Mouse (Mus musculus) limb, embryonic 15.5 days (tissue): Measurements from ENCODE around the gene Rpgrip1l. TPM values are rescaled to one million over a fixed set of nuclear protein-coding genes. Genes with fewer than 3 reads are reported as not detected.
A peak's percentile ranks its signal among the peaks of the same experiment; 100 is the strongest.

Experiments used
- ATAC-seq: fragments of 200-750 bp; cut with Nextera tagmentation; 2 replicates; pipeline ENCODE4 v1.8.0; 2017; ENCODE audit warnings: low read depth, moderate TSS enrichment; ENCODE audit not compliant: insufficient number of reproducible peaks, low FRiP score, low TSS enrichment
- H3K27ac ChIP-seq: fragments of 300-500 bp; sonication (generic); 2 replicates; pipeline ENCODE4 v1.5.1; 2015; ENCODE audit warnings: moderate library complexity, mild to moderate bottlenecking, inconsistent platforms
- H3K27me3 ChIP-seq: fragments of 300-500 bp; sonication (generic); 2 replicates; pipeline ENCODE4 v1.6.1; 2015; ENCODE audit warnings: inconsistent platforms
- H3K36me3 ChIP-seq: fragments of 300-500 bp; sonication (generic); 2 replicates; pipeline ENCODE4 v1.6.1; 2015; ENCODE audit warnings: inconsistent platforms
- H3K4me1 ChIP-seq: fragments of 300-500 bp; sonication (generic); 2 replicates; pipeline ENCODE4 v1.6.1; 2015; ENCODE audit warnings: inconsistent platforms
- H3K4me2 ChIP-seq: fragments of 300-500 bp; sonication (generic); 2 replicates; pipeline ENCODE4 v1.6.1; 2015; ENCODE audit warnings: mild to moderate bottlenecking, inconsistent platforms
- H3K4me3 ChIP-seq: fragments of 300-500 bp; sonication (generic); 2 replicates; pipeline ENCODE4 v1.5.1; 2015; ENCODE audit warnings: mild to moderate bottlenecking, inconsistent platforms
- H3K9ac ChIP-seq: fragments of 300-500 bp; sonication (generic); 2 replicates; pipeline ENCODE4 v1.6.1; 2015; ENCODE audit warnings: inconsistent platforms
- H3K9me3 ChIP-seq: fragments of 300-500 bp; sonication (generic); 2 replicates; pipeline ENCODE4 v1.6.1; 2016; ENCODE audit warnings: inconsistent platforms
- WGBS: fragments of 180-500 bp; shearing (Covaris S2); methylation state at CpG from one replicate; pipeline ENCODE4 v1.1.7; 2015; 5-methylcytosine and 5-hydroxymethylcytosine counted together
- polyA plus RNA-seq: library from polyadenylated mRNA; unstranded; fragments of >200 nt; fragmentation: Nextera tagmentation; extraction: Ambion mirVana; gene quantifications from 2 replicates; pipeline ENCODE4 v1.2.1, GENCODE M21; 2015

Rpgrip1l gene
- polyA plus RNA-seq, 1 experiment from 2014 or later, result 14.9 TPM

DNA sequence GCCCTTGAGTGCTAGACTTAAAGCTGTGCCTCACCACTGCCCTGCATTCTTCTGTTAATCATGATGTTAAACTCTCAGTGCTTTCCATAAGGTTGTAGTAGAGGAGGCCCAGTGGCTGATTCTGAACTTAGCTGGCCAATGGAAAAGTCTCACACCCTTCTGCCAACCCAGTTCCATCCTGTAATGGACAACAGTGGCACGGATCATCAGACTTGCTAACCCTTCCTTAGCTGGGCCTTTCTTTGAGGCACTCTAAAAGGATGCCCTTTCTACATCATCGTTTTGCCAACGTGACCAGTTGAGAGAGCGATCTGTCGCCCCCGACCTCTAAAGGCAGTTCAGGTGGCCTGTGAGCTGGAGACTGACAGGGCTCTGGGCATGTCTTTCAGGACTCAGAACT lies 13.9 kb upstream of the Rpgrip1l start:
- no peak overlapping the region for H3K4me2 ChIP-seq
- H3K9me3 ChIP-seq, result no peaks in the 10 kb centered on the region
- peaks cover 13% of the 10 kb centered on the region for H3K36me3 ChIP-seq
- no peak overlapping the region for H3K9ac ChIP-seq
- H3K27me3 ChIP-seq, result no peaks in the 10 kb centered on the region
- peaks cover 43% of the 10 kb centered on the region for H3K4me1 ChIP-seq
- ATAC-seq, result no peak
- WGBS, result 89% methylated on average over 6 of the region's 6 CpGs
- no peak overlapping the region for H3K4me3 ChIP-seq
- H3K27ac ChIP-seq, result no peak overlapping the region

DNA sequence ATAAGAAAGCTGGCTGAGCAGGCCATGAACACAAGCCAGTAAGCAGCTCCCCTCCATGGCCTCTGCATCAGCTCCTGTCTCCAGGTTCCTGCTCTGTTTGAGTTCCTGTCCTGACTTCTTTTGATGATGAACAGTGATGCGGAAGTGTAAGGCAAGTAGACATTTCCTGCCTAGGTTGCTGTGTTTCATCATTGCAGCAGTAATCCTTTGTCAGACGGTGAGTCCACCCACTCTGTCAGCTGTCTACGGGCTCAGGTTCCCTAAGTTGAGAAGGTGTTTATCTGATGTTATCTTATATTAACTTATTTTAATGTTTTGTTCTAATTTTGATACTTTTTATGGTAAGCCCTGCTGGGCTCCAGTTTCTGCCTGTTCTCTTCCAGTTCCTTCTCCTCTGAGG lies 13.0 kb upstream of the Rpgrip1l start:
- no peaks in the 10 kb centered on the region for H3K9me3 ChIP-seq
- peaks cover 13% of the 10 kb centered on the region for H3K36me3 ChIP-seq
- WGBS, result 59% methylated on average over 3 of the region's 3 CpGs
- no peak for ATAC-seq
- no peaks in the 10 kb centered on the region for H3K27me3 ChIP-seq
- no peak overlapping the region for H3K27ac ChIP-seq
- H3K9ac ChIP-seq, result no peak overlapping the region
- no peak overlapping the region for H3K4me2 ChIP-seq
- H3K4me1 ChIP-seq, result peaks cover 35% of the 10 kb centered on the region
- no peak overlapping the region for H3K4me3 ChIP-seq

DNA sequence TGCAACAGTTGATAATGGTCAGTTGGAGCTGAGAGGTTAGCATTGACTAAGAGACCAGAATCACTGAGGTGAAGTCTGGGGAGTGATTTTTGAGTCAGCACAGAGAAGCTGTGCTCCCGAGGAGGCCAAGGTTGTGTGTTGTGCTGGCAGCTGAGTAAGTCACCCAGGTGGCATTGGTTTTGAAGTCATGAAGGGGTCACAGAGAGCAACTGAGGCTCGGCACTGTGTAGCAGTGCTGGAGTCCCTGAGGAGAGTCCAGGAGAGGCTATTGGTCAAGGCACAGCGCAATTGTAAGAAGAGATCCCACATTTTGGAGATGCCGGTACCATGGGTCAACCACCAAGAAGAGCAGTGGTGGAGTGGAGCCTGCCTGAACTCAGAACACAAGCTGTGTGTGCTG lies 11.9 kb upstream of the Rpgrip1l start:
- H3K36me3 ChIP-seq, result peaks cover 13% of the 10 kb centered on the region
- H3K4me3 ChIP-seq, result no peak overlapping the region
- no peak for ATAC-seq
- no peak overlapping the region for H3K9ac ChIP-seq
- no peaks in the 10 kb centered on the region for H3K27me3 ChIP-seq
- peaks cover 25% of the 10 kb centered on the region for H3K4me1 ChIP-seq
- no peaks in the 10 kb centered on the region for H3K9me3 ChIP-seq
- H3K27ac ChIP-seq, result no peak overlapping the region
- no peak overlapping the region for H3K4me2 ChIP-seq
- WGBS, result 79% methylated on average over 4 of the region's 4 CpGs

DNA sequence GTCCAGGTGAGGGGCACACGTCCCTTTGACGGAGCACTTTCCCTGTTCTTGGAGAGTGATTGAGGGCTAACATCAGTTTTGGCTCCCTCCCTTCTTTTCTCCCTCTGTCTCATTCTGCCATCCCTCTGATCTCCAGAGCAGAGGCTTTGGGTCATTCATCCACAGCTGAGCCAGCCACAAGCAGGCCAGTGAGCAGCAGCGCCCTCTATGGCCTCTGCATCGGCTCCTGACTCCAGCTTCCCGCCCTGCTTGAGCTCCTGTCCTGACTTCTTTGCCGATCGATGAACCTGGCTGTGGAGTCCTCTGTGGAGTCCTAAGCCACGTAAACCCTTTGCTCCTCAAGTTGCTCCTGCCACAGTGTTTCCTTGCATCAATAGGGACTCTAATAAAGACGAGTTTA lies 11.2 kb upstream of the Rpgrip1l start:
- Histone ChIP-seq H3K4me2 (no peak overlapping the region), H3K27ac (no peak overlapping the region), H3K27me3 (no peaks in the 10 kb centered on the region), H3K4me1 (peaks cover 18% of the 10 kb centered on the region), H3K4me3 (no peak overlapping the region), H3K36me3 (peaks cover 13% of the 10 kb centered on the region), H3K9me3 (no peaks in the 10 kb centered on the region), H3K9ac (no peak overlapping the region)
- no peak for ATAC-seq
- WGBS, result 56% methylated on average over 9 of the region's 9 CpGs

DNA sequence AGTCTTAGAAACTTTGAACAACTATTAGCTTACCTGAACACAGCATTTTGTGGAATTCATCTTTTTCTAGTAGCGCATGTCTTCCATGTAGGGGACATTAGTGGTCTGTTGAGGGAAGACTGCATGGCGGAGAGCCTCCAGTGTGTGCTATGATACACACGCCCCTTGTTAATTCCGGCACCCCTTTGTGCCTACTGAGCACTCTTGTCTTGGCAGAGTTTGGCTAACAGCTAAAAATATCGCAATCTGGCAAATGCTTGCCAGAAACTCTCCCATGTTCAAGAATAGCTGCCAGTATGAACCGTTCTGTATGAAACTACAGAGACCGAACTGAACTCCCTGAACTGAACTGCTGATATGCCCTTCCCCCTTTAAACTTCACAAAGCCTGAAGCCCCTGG lies 10.4 kb upstream of the Rpgrip1l start:
- Histone ChIP-seq H3K4me1 (peaks cover 13% of the 10 kb centered on the region), H3K36me3 (peaks cover 13% of the 10 kb centered on the region), H3K9me3 (no peaks in the 10 kb centered on the region), H3K4me3 (no peak overlapping the region), H3K27ac (no peak overlapping the region), H3K27me3 (no peaks in the 10 kb centered on the region), H3K9ac (no peak overlapping the region), H3K4me2 (no peak overlapping the region)
- 68% methylated on average over 7 of the region's 7 CpGs for WGBS
- ATAC-seq, result no peak

DNA sequence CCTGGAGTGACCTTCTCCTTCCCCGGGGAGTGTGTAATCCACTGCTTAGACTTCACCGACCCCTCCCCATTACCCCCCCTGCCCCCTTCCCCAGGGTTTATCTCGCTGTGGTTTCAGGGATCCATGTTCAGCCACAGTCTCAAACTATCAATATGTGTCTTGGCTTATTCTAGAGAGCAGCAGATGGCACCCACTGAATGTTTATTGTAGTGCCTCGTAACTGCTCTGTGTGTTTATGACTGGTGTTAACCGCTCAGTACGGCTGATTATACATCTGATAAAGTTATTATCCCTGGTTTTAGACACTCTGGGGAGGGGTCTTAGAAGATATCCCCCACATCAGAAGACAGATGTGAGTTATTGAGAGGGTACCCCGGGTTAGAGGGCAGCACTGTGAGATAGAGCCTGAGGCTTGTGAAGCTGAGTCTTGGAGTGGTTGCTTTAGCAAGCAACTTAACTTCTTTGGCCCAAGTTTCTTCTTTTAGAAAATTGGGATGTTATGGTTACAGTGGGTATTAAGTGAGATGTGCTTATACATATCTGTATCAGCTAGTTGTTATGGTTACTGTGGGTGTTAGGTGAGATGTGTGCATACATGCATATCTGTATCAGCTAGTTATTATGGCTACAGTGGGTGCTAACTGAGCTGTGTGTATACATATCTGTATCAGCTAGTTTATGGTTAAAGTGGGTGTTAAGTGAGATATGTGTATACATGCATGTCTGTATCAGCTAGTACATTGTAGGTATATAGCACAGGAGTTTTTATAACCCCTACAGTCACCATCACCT lies 6.1 kb upstream of the Rpgrip1l start:
- Histone ChIP-seq H3K9ac (no peak overlapping the region), H3K9me3 (no peaks in the 10 kb centered on the region), H3K27me3 (no peaks in the 10 kb centered on the region), H3K27ac (no peak overlapping the region), H3K4me1 (peaks cover 20% of the 10 kb centered on the region), H3K36me3 (no peaks in the 10 kb centered on the region), H3K4me3 (no peak overlapping the region), H3K4me2 (no peak overlapping the region)
- no peak for ATAC-seq
- 76% methylated on average over 7 of the region's 7 CpGs for WGBS

DNA sequence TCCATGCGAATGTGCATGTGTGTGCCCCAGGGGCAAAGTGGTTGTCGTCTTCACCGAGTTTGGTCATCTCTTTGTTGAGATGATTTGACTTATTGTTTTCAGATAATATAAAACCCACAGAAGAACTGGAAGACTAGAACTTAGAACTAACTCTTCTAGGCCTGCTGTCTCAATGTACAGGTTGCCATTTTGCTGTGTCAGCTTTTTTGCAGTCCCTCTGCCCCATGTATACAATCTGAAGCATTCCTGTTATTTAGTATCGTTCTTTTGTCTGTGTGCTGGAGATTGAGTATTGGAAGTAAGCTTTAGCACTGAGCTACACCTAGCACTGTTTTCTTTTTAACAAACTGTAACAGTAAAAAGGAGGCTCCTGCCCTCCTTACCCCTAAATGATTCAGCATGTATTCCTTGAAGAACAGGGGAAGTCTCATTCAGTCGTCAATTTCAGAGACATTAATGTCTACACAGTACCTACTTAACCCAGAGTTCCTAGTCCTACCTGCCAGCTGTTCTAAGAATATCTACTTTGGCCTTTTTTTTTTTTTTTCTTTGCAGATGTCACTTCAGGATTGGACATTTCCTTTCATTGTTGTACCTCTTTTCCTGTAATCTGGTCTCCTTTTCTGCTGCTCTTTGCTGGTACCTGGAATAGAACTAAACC lies 4.6 kb upstream of the Rpgrip1l start:
- Histone ChIP-seq H3K4me2 (no peak overlapping the region), H3K36me3 (no peaks in the 10 kb centered on the region), H3K4me1 (peaks cover 16% of the 10 kb centered on the region), H3K27me3 (no peaks in the 10 kb centered on the region), H3K27ac (no peak overlapping the region), H3K4me3 (no peak overlapping the region), H3K9me3 (no peaks in the 10 kb centered on the region), H3K9ac (no peak overlapping the region)
- WGBS, result 85% methylated on average over 5 of the region's 5 CpGs
- ATAC-seq, result no peak

DNA sequence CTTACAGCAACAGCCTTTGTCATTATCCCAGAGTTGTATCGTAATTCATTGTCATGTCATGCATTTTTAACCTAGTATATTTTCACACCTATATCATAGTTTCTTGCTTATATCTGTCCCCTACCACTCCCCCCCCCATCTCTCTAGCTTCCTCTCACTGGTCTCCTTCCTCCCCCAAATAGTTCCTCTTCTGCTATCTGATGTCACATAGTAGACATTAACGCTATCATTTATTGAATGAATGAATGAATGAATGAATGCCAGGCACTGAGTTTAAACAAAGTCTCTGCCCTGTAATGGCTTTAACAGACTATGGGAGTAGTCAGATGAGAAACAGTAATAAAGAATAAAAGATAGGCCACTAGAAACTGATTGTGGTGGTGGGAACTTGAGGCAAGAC lies 720 bp downstream of the Rpgrip1l start:
- no peak for ATAC-seq
- H3K4me2 ChIP-seq, result peak overlapping the region; percentile 52
- 73% methylated on average over 2 of the region's 2 CpGs for WGBS
- H3K9ac ChIP-seq, result peak overlapping the region; percentile 44; the same call in 1 of the 2 replicates
- no peaks in the 10 kb centered on the region for H3K36me3 ChIP-seq
- no peaks in the 10 kb centered on the region for H3K27me3 ChIP-seq
- peak overlapping the region; percentile 77 for H3K4me3 ChIP-seq
- peaks cover 22% of the 10 kb centered on the region for H3K4me1 ChIP-seq
- no peaks in the 10 kb centered on the region for H3K9me3 ChIP-seq
- H3K27ac ChIP-seq, result no peak overlapping the region

DNA sequence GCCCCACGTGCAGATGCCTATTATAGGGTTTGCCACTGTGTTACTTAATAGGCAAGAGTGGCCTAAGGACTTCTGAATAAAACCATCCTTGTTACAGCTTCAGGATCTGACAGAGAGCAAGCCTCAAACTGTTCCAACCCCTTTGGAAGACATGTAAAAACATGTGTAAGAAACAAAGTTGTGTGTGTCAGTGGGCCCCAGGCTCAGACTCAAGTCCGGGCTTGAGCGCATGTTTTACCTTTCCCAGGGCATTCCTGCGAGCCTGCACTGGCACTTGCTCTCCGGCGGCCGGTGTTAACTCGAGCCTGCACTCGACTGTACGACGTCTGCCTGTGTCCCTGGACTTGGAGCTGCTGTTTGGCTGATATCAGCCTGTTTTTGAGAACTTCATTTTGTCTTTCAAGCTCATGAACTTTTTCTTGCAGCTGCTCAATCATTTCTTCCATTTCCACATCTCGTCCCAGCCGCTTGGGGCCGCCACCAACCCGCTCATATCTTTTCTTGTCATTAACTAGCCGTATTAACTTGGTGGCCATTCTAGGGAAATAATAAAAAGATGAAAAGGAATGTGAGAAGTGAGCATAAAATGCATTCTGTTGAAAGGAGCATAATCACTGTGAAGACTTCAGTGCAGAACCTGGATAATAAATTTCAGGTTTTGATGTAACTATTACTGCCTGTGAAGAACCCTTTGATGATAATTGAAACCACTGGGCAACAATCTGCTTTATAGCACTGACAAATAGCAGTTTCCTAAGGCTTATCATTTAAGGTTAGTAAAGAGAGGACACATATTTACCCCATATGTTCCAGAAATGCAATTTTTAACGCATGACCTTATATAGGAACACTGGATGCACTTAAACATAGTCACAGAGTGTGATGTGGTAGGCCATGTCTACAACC lies 8.3 kb downstream of the Rpgrip1l start:
- ATAC-seq, result no peak; the same call in 1 of the 2 replicates
- no peaks in the 10 kb centered on the region for H3K9me3 ChIP-seq
- H3K27ac ChIP-seq, result peak overlapping the region; percentile 65
- no peak overlapping the region for H3K9ac ChIP-seq
- H3K4me2 ChIP-seq, result no peak overlapping the region
- 19% methylated on average over 17 of the region's 17 CpGs for WGBS
- peaks cover 7% of the 10 kb centered on the region; the same call in 1 of the 2 replicates for H3K4me1 ChIP-seq
- peaks cover 11% of the 10 kb centered on the region for H3K36me3 ChIP-seq
- H3K4me3 ChIP-seq, result no peak overlapping the region
- no peaks in the 10 kb centered on the region for H3K27me3 ChIP-seq

DNA sequence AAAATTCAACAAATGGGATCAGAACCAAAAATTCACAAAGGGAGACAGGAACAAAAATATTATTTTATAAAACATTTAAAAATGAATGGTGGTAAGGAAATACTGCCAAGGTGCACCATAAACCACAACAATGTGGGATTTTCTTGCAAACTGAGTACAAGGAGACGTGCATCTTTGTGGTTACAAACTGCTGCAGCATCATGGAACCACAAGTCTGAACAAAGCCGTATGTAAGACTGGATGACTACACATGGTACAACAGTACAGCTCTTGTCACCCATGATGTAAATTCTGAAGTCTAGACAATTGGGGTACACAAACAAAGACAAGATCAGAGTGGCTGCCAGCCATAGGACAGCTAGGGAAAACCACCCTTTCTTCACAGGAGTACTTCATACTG lies 14.4 kb downstream of the Rpgrip1l start:
- no peak overlapping the region for H3K4me3 ChIP-seq
- H3K27me3 ChIP-seq, result no peaks in the 10 kb centered on the region
- 76% methylated on average over 2 of the region's 2 CpGs for WGBS
- H3K4me1 ChIP-seq, result 0 out of 2 replicates have a peak, but pooled peaks cover 4% of the 10 kb centered on the region
- H3K9me3 ChIP-seq, result no peaks in the 10 kb centered on the region
- no peak overlapping the region for H3K4me2 ChIP-seq
- H3K9ac ChIP-seq, result no peak overlapping the region
- no peak overlapping the region for H3K27ac ChIP-seq
- no peak for ATAC-seq
- H3K36me3 ChIP-seq, result peaks cover 14% of the 10 kb centered on the region; the same call in 1 of the 2 replicates

DNA sequence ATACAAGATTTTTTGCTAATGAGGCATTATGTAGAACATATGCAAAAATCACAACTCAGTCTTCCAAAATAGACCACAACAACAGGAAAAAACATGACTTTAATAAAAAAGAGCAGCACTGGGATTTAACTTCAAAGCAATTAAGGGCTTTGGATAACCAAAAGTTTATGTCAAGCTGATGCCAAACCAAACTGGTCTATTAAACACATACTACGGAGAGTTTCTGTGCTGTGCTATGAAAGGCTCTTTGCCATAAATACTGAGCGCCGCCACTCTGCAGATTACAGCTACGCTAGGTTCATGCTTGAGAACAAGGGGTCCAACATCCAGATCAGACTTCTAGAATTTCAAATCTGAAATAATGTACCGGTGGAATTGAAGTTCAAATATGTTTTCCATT lies 17.3 kb downstream of the Rpgrip1l start:
- H3K9ac ChIP-seq, result no peak overlapping the region
- H3K4me3 ChIP-seq, result no peak overlapping the region
- no peak overlapping the region for H3K4me2 ChIP-seq
- WGBS, result 39% methylated on average over 5 of the region's 5 CpGs
- ATAC-seq, result no peak
- H3K27me3 ChIP-seq, result no peaks in the 10 kb centered on the region
- H3K36me3 ChIP-seq, result peaks cover 9% of the 10 kb centered on the region; the same call in 1 of the 2 replicates
- peaks cover 10% of the 10 kb centered on the region; the same call in 1 of the 2 replicates for H3K4me1 ChIP-seq
- no peaks in the 10 kb centered on the region for H3K9me3 ChIP-seq
- no peak overlapping the region for H3K27ac ChIP-seq
